Mouse (Mus musculus): Measurements from ENCODE around the gene Tmem53. TPM values are rescaled to one million over a fixed set of nuclear protein-coding genes. Genes with fewer than 3 reads are reported as not detected.

The Tmem53 gene
- total RNA-seq, 2 experiments from 2014 or later: 25.5 to 27.1 TPM

DNA sequence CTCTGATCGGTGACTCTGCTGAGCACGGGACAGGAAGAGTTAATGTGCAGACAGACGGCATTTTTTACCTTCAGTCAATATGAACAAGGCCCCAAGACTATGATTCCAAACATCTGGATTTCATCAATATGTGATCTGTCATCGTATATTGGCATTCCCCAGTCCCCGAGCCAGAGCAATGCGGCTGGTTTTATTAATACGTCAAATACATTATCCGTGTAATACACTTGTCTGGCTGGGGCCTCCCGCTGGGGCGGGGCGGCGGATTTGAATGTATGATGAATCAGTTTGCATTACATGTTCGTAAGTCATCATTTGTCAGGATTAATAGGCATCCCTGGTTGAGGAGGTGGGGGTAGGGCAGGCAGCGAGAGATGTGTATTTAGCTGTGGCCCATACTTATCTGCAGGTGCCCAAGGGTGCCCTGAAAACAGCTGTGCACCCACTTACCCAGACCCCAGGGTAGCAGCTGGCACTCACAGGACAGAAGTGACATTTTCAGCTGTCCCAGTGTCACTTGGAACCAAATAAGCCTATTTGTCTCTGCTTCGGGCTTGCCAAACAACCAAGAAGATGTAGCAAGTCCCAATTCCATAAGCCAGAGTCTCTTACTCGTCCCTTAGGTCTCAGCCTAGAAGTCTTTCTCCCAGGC, 63.2 kb downstream of the Tmem53 start:
- no peak for DNase-seq

DNA sequence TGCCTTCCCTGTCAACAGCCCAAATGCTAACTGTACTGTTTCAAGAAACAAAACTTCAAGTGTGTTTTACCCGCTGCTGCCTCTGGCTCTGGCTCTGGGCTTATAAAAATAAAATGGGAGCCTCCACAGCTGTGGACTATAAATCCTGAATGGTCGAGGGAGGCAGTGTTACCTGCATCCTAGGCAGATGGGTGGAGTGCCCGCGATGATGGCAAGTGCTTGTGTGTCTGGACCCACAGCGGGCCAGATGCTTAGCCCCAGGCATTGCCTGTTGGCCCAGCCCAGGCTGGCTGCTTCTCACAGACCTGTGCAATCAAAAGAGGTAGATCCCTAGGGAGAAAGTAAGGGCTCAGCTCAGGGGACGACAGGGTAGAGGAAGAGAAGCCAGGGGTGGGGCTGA, 65.0 kb downstream of the Tmem53 start:
- no peak for DNase-seq

DNA sequence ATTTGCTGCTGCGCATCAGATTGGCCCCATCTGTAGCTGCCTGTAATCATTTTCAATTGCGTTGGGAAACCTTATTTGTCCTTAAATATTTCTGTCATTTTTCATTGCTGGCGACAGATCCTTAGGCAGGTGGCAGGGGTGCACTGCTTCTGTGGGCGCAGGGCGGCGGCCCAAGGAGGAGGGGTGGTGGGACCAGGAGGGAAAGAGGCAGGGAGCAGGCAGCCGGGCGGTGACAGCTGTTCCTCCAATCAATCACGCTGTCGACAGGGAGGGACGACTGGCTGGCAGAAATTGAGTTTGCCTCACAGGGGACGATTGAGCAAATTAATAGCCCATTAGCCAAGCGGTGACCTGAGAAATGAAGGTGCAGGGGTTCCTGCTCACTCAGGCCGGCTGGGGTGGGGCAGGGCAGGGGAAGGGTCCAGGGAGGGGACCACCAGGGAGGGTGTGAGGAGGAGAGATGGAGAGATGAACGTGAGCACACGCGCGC, 66.0 kb downstream of the Tmem53 start:
- DNase-seq: no peak

Other genes with a start within 250 kb of the Tmem53 start
- gene Eif2b3, start 232.5 kb upstream of the Tmem53 start, total RNA-seq (2021): 10 to 100 TPM; 19.1 to 20.1 TPM
- 1 to 10 TPM; 4.0 to 5.0 TPM for gene Ptch2, start 155.9 kb upstream of the Tmem53 start, total RNA-seq (2021)
- gene Btbd19, start 126.2 kb upstream of the Tmem53 start, total RNA-seq (2021): 1 to 10 TPM; 4.6 to 5.9 TPM
- not detected for gene Tctex1d4, start 125.2 kb upstream of the Tmem53 start, total RNA-seq (2021)
- 1 to 10 TPM; 5.0 to 5.8 TPM for gene Plk3, start 118.0 kb upstream of the Tmem53 start, total RNA-seq (2021)
- gene Rps8, start 95.7 kb upstream of the Tmem53 start, total RNA-seq (2021): 100 to 1,000 TPM; 952 to 961 TPM
- gene Kif2c, start 69.3 kb upstream of the Tmem53 start, total RNA-seq (2021): 10 to 100 TPM; 17.7 to 19.7 TPM
- gene Armh1, start 174 bp downstream of the Tmem53 start, total RNA-seq (2021): under 1 TPM; 0.38 to 0.43 TPM
- gene Rnf220, start 245.1 kb downstream of the Tmem53 start, total RNA-seq (2021): 10 to 100 TPM; 45.8 to 46.7 TPM